Mouse (Mus musculus): ENCODE results near the gene Ulk3. TPM values are rescaled to one million over a fixed set of nuclear protein-coding genes. Genes with fewer than 3 reads are reported as not detected.

Gene Ulk3
- total RNA-seq, 4 experiments from 2014 or later, result 31.8 to 38.2 (median 34.4) TPM

DNA sequence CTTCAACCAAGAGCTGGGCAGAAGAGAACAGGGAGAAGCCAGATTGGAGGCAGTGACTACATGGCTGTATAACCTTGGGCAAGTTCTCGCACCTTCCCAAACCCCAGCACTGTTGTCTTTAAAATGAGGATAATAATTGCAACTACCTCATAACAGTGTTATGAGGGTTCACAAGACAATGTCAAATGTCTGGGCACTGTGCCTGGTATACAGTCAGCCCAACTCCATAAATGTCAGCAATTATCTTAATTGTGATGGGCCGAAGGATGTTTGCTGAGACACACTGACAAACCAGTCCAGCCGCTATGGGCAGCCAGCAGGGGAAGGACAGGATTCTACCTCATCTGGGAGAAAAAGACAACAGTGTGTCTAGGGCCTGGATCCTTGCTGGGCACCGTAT is 25.5 kb downstream of the Ulk3 start:
- no peak for DNase-seq (ENCODE audit: low spot score in 2 of 2)

DNA sequence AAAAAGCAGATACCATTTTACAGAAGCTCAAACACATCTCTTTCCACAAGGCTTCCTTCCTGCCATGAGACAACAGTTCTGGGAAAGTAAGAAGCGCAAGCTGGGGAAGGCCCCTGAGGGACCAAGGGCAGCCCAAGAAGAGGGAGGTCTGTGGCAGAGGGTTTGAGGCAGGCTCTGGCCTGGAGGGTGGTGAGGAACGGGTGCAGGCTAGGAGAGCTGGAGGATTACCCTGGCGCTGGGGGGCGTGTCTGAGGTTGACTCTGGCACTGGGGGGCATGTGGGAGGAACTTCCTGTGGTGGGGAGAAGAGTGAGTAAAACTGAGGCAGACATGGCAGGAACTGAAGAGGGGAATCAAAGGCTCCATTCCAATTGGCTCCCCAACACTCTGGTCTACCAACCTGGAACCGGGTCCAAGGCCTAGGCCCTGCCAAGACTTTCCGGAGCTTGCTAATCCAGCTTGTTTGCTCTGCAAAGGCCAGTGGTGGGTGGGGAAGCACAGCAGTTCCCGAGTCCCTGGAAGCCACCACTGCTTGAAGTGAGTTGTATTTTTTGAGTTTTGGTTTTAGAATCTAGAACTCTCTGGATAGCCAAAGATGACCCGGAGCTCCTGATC is 28.4 kb downstream of the Ulk3 start:
- DNase-seq (ENCODE audit: low spot score in 2 of 2), result no peak

DNA sequence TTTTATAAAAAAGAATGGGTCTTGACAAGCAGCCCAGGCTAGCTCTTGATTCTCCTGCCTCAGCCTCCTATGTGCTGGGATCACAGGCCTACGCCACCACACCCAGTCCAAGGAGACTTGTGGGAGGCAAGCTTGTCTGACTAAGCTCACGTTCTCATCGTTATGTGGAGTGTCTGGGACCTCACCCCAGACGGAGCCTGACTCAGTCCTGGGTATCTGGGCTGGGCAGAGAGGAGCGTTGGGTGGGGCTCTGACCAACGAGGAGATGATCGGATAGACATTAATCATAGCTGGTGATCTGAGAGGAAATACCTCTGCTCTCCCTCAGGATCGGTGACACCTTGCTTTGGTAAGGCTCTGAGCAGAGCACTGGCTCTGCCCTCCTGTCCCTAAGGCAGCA is 29.6 kb downstream of the Ulk3 start:
- DNase-seq (ENCODE audit: low spot score in 2 of 2), result no peak

DNA sequence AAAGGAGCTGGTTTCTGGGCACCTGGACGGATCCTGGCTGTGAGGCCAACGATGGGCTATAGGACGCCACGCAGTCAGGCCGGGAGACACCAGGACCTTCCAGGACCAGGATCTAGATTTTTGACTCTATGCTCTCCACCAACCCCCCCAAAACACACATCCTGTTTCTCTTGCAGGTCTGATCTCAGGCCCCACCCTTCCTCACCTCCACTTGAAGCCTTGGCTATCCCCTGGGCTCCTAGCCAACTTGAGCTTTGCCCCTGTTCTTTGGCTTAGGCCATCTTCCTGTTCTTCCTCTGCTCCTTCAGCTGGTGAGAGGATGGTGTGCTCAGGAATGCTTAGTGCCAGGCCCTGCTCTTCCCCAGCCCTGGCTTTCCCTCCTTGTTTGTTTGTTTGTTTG is 31.4 kb downstream of the Ulk3 start, which contains the start of gene Lman1l:
Lman1l (minus strand) TSS at position 101 of the 400 bp plus-strand sequence.
- no peak for DNase-seq (ENCODE audit: low spot score in 2 of 2)

DNA sequence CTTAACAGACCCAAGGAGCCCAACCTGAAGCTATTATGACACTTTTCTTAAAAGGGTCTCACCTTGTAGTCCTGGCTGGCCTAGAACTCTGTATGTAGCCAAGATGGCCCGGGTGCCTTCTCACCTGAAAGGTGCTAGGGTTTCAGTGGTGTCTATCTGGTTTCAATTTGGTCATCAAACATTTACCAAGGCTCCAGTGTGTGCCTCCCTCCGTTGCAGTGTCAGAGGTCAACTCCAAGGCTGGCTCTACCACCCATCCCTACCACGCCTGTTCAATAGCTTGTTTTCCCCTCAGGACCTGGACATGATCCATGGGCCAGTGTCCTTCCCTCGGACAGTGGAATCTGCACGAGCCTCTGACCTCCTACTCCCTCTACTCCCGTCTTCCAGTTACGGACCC is 35.0 kb downstream of the Ulk3 start:
- DNase-seq (ENCODE audit: low spot score in 2 of 2), result no peak

DNA sequence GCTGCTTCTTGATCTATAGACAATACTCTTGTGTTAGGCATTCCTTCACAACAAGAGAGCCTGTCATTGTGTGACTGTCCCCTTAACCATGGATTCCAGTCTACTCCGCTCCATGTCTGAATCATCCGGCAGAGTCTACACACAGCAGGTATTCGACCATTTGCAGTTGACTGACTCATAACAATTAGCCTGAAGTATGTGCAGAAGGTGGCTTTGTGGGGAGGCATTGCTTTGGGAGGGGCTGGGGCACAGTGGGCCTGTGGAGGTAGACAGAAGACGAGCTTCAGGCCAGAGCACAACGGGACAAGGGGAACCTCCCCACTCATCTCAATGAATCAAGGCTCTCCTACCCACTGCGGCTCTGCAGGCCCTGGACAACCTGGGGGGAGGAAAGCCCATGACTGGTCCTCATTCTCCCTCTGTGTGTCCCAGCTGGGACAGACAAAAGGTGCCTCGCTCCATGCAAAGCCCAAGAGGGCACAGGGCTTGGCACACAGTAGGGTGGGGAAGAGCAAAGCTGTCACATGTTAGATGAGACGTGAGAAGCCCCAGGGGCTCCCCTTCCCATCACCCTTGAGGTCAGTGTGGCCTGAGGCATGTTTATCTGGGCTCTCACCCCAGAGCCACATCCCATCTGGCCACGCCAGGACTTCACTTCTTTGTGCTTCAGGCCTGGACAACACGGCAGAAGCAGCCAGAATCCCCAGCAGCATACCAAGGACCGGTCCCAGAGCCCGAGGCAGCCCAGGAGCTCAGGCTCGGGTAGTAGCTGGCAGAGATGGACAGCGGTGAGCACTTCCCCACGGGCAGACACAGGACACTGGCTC is 36.6 kb downstream of the Ulk3 start:
- no peak for DNase-seq (ENCODE audit: low spot score in 2 of 2)

DNA sequence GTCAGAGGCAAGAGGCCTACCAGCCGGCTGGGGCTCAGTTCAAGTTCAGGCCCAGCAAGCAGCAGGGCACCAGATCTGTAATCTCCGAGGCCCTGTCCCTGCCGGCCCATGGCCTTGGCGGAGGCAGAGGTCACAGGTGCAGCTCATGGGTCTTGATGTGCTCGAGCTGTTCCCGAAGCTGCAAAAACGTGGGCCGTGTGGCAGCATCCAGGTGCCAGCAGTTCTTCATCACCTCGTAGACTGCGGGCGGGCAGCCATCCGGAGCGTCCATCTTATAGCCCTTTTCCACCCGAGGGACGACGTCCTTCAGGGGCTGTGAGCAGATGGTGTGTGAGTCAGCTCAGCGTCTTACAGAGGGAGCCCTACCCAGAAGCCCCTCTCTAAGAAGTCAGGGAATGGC is 37.9 kb downstream of the Ulk3 start:
- no peak for DNase-seq (ENCODE audit: low spot score in 2 of 2)

DNA sequence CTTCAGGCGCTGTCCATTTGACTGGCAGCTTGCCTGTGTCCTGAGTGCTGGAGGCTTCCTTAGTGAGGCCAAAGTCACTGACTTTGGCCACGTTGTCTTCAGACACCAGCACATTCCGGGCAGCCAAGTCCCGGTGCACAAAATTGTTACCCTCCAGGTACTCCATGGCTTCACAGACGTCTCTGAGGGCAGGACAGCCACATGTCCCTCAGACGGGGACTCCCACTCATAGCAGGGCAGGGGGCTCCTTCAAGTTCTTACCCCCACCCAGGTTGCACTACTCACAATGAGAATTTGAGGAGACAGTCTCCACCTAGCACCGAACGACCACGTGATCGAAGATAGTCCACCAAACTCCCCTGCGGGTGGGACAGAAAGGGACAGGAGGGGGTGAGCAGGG is 38.6 kb downstream of the Ulk3 start:
- DNase-seq (ENCODE audit: low spot score in 2 of 2), result no peak

DNA sequence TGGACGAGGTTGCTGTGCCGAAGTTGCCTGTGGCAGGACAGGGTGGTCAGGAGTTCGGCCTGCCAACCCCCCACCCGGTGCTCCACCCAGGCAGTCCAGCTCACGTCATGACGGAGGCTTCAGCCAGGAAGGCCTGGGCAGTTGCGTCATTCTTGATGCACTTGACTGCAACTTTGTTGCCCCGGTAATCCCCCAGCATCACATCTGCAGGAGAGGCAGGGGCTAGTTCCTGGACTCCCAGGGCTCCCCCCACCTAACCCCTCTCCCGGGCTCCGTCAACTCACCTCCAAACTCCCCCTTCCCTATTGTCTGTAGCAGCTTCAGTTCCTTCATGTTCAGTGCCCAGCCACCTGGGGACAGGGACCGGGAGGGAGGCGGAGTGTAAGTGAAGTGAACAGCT is 39.5 kb downstream of the Ulk3 start:
- DNase-seq (ENCODE audit: low spot score in 2 of 2), result no peak

DNA sequence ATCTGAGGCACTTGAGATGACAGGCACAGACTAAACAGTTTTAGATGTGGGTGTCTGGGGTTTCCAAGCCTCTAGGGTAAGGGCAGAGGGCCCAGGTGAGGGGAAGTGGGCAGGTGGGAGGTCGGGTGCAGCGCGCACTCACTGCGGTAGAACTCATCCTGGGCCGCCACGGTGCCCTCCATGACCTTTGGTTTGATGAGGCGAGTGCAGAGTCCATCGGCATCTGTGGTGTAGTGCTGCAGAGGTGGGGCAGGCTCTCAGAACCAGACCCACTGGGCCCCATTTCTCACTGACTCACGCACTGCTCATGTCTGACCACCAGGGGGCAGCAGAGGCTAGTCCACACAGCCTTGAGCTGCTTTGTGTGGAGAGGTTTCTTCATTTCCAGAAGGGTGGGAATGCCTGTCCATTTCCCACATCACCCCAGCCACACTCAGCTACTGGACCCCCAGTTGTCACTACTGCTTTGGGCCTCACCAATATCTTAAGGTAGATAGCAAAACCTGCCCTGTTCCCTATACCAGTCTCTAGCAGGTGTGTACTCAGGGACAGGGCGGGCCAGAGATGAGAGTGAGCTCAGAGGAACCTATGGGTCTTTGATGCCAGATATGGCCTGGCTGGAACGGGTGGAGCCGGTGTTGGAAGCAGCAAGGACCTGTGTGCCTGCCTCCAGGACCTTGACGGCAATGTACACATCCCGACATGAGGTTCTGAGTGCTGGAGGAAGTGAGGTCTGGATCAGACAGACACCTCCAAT is 40.0 kb downstream of the Ulk3 start:
- DNase-seq (ENCODE audit: low spot score in 2 of 2), result peak in 1 of 2 experiments; percentile 63

DNA sequence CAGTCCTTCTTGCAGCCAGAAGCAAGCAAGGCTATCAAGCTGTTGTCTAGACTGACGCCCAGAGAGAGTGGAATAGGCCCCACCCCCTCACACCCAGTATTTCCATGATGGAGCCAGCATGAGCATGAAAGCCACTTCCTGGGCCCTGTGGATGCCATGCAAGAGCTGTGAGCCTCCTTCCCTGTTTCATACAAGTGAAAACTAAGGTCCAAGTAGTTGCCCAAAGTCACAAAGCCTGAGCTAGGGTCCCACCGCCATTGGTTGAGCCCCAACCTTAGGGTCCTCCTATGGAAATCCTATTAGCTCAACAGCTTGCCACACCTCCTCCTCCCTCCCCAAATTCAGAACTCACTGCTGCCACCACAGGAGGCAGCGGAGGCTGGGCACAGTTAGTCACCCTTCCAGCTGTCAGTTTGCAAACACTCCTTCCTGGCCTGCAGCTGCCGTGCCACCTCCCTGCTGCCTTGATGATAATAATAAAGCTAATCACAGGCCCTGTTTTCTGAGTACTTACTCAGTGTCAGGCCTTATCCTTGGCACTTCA is 44.3 kb downstream of the Ulk3 start:
- no peak for DNase-seq (ENCODE audit: low spot score in 2 of 2)

DNA sequence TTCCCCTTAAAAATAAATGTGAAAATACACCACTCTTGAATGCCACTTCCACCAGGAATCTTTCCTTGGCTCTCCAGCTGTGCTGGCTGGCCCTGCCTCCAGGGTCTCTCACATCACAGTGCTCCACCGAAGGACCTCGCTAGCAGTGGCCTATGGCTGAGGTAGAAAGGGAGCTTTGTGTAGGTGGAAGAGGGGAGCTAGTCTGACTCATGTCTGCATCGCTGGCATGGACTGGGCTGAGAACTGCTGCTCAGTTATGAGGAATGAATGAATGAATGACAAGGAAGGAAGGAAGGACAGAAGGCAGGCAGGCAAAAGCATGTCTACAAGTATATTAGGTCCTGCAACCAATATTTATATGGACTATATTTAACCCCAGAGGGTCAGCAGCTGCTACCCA is 48.0 kb downstream of the Ulk3 start:
- no peak for DNase-seq (ENCODE audit: low spot score in 2 of 2)

DNA sequence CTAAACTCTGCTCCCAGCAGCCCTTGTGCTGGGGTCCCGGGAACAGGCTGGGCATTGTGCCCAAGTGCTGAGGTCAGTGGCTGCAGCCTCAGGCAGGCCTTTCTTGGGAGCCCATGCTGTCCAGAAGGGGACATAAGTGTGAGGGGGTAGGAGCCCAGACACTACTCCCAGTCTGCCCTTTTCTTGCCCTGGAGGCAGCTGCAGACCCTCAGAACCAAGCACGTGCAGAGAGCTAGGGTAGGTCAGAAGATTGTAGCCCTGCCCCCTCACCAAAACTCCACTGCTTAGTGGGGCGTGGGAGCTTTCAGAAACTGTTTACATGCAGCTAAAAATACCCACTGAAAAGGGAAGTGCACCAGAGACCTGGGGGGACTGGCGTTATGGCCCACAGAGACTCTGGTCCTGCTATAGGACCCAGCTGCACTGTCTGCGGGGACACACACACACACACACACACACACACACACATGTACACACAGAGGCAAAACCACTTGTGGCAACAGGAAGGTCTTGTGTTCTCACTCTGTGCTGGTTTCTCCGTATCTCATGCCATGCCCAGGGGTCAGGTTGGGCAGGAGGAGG is 48.6 kb downstream of the Ulk3 start:
- DNase-seq (ENCODE audit: low spot score in 2 of 2), result no peak

DNA sequence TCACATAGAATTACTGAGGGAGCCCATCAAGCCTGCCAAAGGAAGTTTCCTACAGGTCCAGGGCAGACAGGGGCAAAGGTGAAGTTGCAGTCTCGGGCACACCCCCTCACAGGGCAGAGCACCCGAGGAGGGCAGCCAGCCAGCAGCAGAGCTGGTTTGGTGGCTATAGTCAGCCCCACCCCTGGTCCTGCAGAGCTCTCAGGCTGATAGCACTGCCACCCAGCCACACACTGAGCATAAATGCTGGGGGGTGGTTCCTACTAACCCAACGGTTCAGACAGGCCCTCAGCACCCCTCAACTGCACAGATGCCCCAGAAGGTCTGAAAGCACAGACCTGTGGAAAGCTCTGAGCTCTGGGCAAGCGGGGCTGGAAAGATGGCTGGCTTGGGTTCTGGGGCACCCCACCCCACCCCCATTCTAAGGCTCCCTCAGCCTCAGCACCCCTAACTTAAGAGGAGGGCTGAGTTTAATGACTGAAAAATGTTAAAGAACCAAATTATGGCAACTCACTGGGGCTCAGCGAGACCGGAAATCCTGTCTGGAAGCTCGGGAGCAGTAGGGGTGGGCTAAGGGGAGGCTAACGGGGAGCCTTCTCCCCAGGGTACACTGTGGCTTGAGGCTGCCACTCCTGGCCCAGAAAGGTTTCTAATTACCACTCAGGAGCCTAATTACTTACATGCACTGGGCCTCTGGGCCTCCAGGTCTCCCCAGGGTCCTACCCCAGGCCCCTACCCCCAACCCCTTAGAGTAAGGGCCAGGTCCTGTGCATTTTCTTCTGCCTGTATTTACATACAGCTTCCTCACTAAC is 49.6 kb downstream of the Ulk3 start:
- no peak for DNase-seq (ENCODE audit: low spot score in 2 of 2)

DNA sequence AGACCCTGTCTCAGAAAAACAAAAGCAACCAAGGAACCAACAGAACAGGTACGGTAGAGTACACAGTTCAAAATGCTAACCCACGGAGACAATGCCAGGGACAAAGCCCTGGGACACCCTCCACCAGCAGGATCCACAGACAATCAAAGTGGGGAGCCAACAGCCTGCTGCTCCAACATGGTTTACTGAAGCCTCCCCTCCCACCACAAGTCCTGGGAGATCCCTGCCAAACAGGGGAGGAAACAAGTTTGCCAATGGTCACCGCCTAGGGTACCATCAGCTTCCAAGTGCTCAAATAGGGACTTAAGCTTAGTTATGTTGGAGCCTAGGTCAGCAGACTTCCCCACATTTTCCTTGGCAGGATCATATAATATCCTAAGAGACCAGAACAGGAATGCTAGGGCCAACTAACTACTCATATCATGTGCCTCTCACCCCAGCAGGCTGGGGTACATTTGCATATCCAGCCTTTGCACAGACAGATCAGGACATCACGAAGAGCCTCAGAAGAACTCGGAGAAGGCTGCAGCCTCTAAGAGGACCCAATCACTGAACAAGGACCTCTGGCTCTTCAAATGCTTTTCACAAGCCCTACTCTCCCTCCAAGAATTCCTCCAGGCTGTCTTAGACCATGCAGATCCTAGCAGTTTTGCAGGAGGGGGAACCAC is 50.5 kb downstream of the Ulk3 start:
- no peak for DNase-seq (ENCODE audit: low spot score in 2 of 2)

DNA sequence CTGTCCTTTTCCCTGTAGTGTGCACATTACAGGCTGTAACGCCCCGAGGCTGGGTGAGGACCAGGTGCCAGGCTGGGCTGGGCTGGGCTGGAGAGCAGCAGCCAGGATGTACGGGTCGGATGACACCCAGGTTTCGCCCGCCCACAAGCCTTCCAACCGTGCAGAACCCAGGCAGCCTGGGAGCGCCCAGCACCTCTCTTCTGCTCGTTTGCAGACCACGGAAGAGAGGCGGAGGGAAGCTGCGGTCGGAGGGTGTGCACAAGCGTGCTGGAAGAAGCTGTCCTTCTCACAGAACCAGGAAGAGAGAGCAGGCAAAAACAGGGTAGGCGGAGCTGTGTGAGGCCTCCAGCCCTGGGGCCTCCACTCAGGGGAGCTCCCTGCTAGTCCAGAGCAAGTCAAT is 51.1 kb downstream of the Ulk3 start:
- DNase-seq (ENCODE audit: low spot score in 2 of 2), result no peak

DNA sequence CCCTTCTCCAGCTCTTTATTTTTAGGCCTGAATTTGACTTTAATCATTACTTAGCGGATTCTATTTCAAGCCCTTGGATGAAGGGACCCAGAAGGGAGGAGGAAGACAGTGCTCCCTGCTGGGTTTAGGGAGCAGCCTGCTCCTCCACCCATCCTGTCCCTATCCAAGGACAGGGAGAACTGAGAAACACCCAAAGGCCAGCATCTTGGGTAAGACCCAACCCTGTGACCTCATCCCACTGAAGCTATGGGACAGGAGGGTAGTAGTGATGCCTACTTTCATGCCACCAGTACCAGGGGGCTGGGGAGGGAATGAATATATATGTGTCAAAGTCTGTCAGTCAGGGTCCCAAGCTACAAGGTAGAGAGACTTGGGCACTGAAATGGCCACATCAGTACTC is 51.8 kb downstream of the Ulk3 start:
- no peak for DNase-seq (ENCODE audit: low spot score in 2 of 2)

DNA sequence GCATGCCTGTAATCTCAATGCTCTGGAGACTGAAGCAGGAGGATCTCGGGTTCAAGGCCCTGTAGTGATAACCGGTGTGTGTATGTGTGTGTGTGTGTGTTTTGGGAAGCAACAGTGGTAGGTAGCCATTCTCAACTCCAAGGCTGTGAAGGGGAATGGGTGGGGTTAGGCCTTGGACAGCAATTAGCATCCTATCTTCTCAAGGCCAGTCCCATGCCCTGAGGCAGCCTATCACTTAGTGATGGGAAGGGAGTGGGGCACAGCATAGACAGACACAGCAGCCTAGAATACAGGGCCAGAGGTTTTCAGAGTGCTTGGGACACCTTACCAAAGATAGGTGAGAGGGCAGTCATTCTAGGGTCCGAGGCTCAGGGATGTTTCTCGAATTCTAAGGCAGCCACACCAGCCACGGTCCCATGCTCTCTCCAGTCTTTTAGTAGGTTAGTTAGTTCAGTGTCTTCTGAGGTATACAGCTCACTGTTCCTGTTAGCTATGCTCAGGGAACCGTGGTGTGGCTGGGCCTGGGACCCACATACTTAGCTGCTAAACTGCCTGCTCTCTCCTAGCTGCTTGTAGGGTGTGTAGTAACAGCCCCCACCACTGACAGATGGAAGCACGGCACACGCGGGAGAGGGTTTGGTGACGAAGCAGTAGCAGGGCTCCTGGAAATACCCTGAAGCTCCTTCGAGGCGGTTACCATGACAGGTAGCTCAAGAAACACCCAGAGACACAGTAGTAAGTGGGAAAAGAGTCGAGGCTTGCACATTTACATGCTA is 52.7 kb downstream of the Ulk3 start:
- no peak for DNase-seq (ENCODE audit: low spot score in 2 of 2)

DNA sequence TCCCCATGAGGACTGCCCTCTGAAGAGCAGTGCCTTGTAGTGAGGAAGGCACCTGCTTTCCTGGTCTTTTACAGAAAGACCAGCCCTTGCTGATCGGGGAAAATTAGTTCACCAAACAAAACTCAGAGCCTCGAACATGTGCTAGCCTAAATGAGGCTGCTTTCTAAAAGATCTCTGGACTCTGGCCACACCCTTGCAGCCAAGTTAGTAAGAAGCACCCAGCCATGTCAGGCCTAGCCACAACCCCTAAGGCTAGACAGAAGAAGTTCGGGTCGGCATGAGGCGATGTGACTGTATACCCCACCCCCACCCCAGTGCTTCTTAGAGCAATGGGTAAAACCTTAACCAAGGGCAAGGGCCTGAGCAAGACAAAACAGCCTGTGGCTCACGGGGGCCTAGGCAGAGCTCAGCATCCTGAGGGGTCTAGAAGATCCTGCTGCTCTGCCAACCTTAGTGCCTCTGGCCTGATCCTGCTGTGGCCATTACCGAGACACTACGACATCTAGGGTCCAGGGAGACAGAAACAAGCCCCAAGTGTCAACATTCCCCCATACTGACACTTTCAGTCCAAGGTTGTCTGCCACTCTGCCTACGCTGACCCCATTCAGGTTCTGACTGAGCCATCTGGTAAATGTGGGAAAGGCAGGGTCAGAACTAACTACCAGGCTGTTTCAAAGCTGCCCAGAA is 54.1 kb downstream of the Ulk3 start:
- DNase-seq (ENCODE audit: low spot score in 2 of 2), result no peak

All from left cerebral cortex, adult 8-10 months (tissue).